Mouse (Mus musculus) left cerebral cortex, postnatal 36 days (tissue): ENCODE measurements around the gene Chchd3. TPM values are rescaled to one million over a fixed set of nuclear protein-coding genes. Genes with fewer than 3 reads are reported as not detected.

ENCODE experiments used
- DNase-seq, 2 experiments: peaks; one replicate each; pipeline ENCODE4 v3.0.0; 2021 to 2022; ENCODE audit warnings: low spot score in 2 of 2, mixed read lengths in 1 of 2
- intact Hi-C: fragments of 180-260 bp; cut with DNase I; formaldehyde crosslinking; loops from one replicate; pipeline ENCODE4 v1.15.1; 2025
- total RNA-seq, 2 experiments: library from RNA; stranded (reverse); gene quantifications; 2 replicates each; pipeline ENCODE4 v1.2.3; 2021

Chchd3 gene
- total RNA-seq, 2 experiments from 2014 or later, result 79.9 to 89.4 TPM

- intact Hi-C loops, result no loop called here
- no peak for DNase-seq
Measured at GRCm38 (mm10) chr6:33025041-33025440, 35.0 kb downstream of the Chchd3 start.

GRCm38 (mm10) chr6:33004607-33005006 is 55.5 kb downstream of the Chchd3 start:
- DNase-seq, result no peak
- intact Hi-C loops, result no loop called here

- DNase-seq, result no peak
- intact Hi-C loops, result no loop called here
Measured at GRCm38 (mm10) chr6:33002988-33003387, 57.1 kb downstream of the Chchd3 start.

- intact Hi-C loops, result no loop called here
- DNase-seq, result no peak
Measured at GRCm38 (mm10) chr6:33001271-33001670, 58.8 kb downstream of the Chchd3 start.

GRCm38 (mm10) chr6:32996597-32996996 is 63.5 kb downstream of the Chchd3 start:
- intact Hi-C loops, result no loop called here
- no peak for DNase-seq

- no peak for DNase-seq
- intact Hi-C loops, result no loop called here
Measured at GRCm38 (mm10) chr6:32993847-32994246, 66.2 kb downstream of the Chchd3 start.

- intact Hi-C loops, result no loop called here
- DNase-seq, result no peak
Measured at GRCm38 (mm10) chr6:32990061-32990633, 69.9 kb downstream of the Chchd3 start.

- intact Hi-C loops, result no loop called here
- no peak for DNase-seq
Measured at GRCm38 (mm10) chr6:32988561-32988960, 71.5 kb downstream of the Chchd3 start.

GRCm38 (mm10) chr6:32983876-32984275 is 76.2 kb downstream of the Chchd3 start:
- intact Hi-C loops, result no loop called here
- DNase-seq, result no peak

- no peak for DNase-seq
- intact Hi-C loops, result no loop called here
Measured at GRCm38 (mm10) chr6:32981253-32981652, 78.8 kb downstream of the Chchd3 start.

GRCm38 (mm10) chr6:32978811-32979210 is 81.2 kb downstream of the Chchd3 start:
- intact Hi-C loops, result no loop called here
- no peak for DNase-seq

- intact Hi-C loops, result no loop called here
- no peak for DNase-seq
Measured at GRCm38 (mm10) chr6:32971926-32972325, 88.1 kb downstream of the Chchd3 start.

GRCm38 (mm10) chr6:32968971-32969370 is 91.1 kb downstream of the Chchd3 start:
- intact Hi-C loops, result no loop called here
- DNase-seq, result no peak

GRCm38 (mm10) chr6:32962048-32962447 is 98.0 kb downstream of the Chchd3 start:
- no peak for DNase-seq
- intact Hi-C loops, result no loop called here

- intact Hi-C loops, result no loop called here
- no peak for DNase-seq
Measured at GRCm38 (mm10) chr6:32961477-32961876, 98.6 kb downstream of the Chchd3 start.

GRCm38 (mm10) chr6:32959816-32960550 is 100.1 kb downstream of the Chchd3 start:
- intact Hi-C loops, result no loop called here
- DNase-seq, result no peak

GRCm38 (mm10) chr6:32955481-32955880 is 104.6 kb downstream of the Chchd3 start:
- DNase-seq, result no peak
- intact Hi-C loops, result no loop called here

- intact Hi-C loops, result no loop called here
- DNase-seq, result no peak
Measured at GRCm38 (mm10) chr6:32950973-32951372, 109.1 kb downstream of the Chchd3 start.

GRCm38 (mm10) chr6:32949702-32950101 is 110.4 kb downstream of the Chchd3 start:
- DNase-seq, result no peak
- intact Hi-C loops, result no loop called here

GRCm38 (mm10) chr6:32947225-32947624 is 112.8 kb downstream of the Chchd3 start:
- intact Hi-C loops, result no loop called here
- DNase-seq, result no peak

- intact Hi-C loops, result no loop called here
- DNase-seq, result no peak
Measured at GRCm38 (mm10) chr6:32944956-32945355, 115.1 kb downstream of the Chchd3 start.
